33 mouse cellular contexts compared by ENCODE assay signal in genomic region chr4:136459210-136459609, GRCm38 (mm10). TPM values are rescaled to one million over a fixed set of nuclear protein-coding genes. Genes with fewer than 3 reads are reported as not detected.
DNase-seq lines count a peak whose midpoint lies in the region; ATAC-seq and TF ChIP-seq lines count a peak whose summit lies in the region.
"Had no signal": no experiment of that assay in that cellular context is flagged by ENCODE, and none has a peak within 500 bp of the region (broad histone marks: within the 10 kb centered on the region; RNA-seq: fewer than 3 reads in every experiment).

No protein-coding gene starts in this region.

- H3K9me3 ChIP-seq in heart, embryonic 11.5 days (replicated peaks; ENCODE audit: control insufficient read depth, low read length): no peaks in the 10 kb centered on the region
- H3K9me3 ChIP-seq in liver, embryonic 12.5 days (replicated peaks): no peaks in the 10 kb centered on the region
- H3K9me3 ChIP-seq in E14TG2a.4 (ENCODE audit: low read length): no peaks in the 10 kb centered on the region
- no peaks in the 10 kb centered on the region for H3K9me3 ChIP-seq in forebrain, embryonic 13.5 days (replicated peaks)
- H3K9me3 ChIP-seq: embryonic facial prominence, embryonic 10.5 days; embryonic facial prominence, embryonic 13.5 days; forebrain, embryonic 12.5 days; heart, embryonic 12.5 days; heart, embryonic 15.5 days; hindbrain, embryonic 10.5 days; hindbrain, embryonic 13.5 days; intestine, embryonic 15.5 days had no signal

- TF ChIP-seq POLR2A in liver, adult 2 months (IDR thresholded peaks at IDR 0.05; ENCODE audit: extremely low read depth, insufficient read depth, low read length): no peak

- 81% methylated on average over 12 of the region's 12 CpGs for WGBS in heart, embryonic 11.5 days (ENCODE audit: insufficient replicate concordance)
- WGBS in liver, adult 2 months: 73% methylated on average over 12 of the region's 12 CpGs
- 73% methylated on average over 12 of the region's 12 CpGs for WGBS in liver, embryonic 12.5 days (ENCODE audit: insufficient replicate concordance)
- WGBS in forebrain, embryonic 13.5 days: 68% methylated on average over 12 of the region's 12 CpGs

- no peak overlapping the region for H3K4me3 ChIP-seq in heart, embryonic 11.5 days (ENCODE audit: low read depth, low read length)
- no peak overlapping the region for H3K4me3 ChIP-seq in liver, adult 2 months (ENCODE audit: insufficient read depth, low read depth, low read length)
- no peak overlapping the region for H3K4me3 ChIP-seq in liver, embryonic 12.5 days
- peak overlapping the region; percentile 52 for H3K4me3 ChIP-seq in E14TG2a.4 (replicated peaks; ENCODE audit: low read length)
- no peak overlapping the region for H3K4me3 ChIP-seq in forebrain, embryonic 13.5 days
- H3K4me3 ChIP-seq: embryonic facial prominence, embryonic 10.5 days; embryonic facial prominence, embryonic 13.5 days; erythroblast, embryonic 14.5 days; forebrain, embryonic 12.5 days; heart, embryonic 12.5 days; heart, embryonic 15.5 days; hindbrain, embryonic 10.5 days; hindbrain, embryonic 13.5 days; intestine, embryonic 15.5 days had no signal

- H3K4me2 ChIP-seq in heart, embryonic 11.5 days: no peak overlapping the region
- no peak overlapping the region for H3K4me2 ChIP-seq in liver, embryonic 12.5 days
- no peak overlapping the region for H3K4me2 ChIP-seq in forebrain, embryonic 13.5 days
- H3K4me2 ChIP-seq: embryonic facial prominence, embryonic 13.5 days; forebrain, embryonic 12.5 days; heart, embryonic 12.5 days; heart, embryonic 15.5 days; hindbrain, embryonic 13.5 days; intestine, embryonic 15.5 days had no signal

- TF ChIP-seq CTCF in liver, adult 2 months (IDR thresholded peaks at IDR 0.05; ENCODE audit: low read depth, low read length): no peak
- no peak for TF ChIP-seq CTCF in E14TG2a.4 (conservative IDR thresholded peaks at IDR 0.05; ENCODE audit: low read length)

- H3K27me3 ChIP-seq in heart, embryonic 11.5 days (ENCODE audit: control insufficient read depth, insufficient read depth, low read length): peaks cover 5% of the 10 kb centered on the region; the same call in 1 of the 2 replicates
- H3K27me3 ChIP-seq in liver, adult 2 months (ENCODE audit: control insufficient read depth, insufficient read depth, low read length): no peaks in the 10 kb centered on the region
- peaks cover 49% of the 10 kb centered on the region for H3K27me3 ChIP-seq in liver, embryonic 12.5 days (replicated peaks)
- H3K27me3 ChIP-seq in E14TG2a.4 (ENCODE audit: insufficient read depth, low read length): no peaks in the 10 kb centered on the region
- peaks cover 31% of the 10 kb centered on the region for H3K27me3 ChIP-seq in forebrain, embryonic 13.5 days
- H3K27me3 ChIP-seq: CH12.LX; heart, embryonic 12.5 days; heart, embryonic 15.5 days; intestine, embryonic 15.5 days had no signal

- peak; percentile 85 for DNase-seq in heart, adult 11 months
- no peak for DNase-seq in liver, adult 2 months (ENCODE audit: extremely low read depth, low read depth, low spot score)
- peak; percentile 64 for DNase-seq in R1 (ENCODE audit: low read depth, low spot score)
- DNase-seq in thymus, postnatal 4 days: no peak
- DNase-seq: adrenal gland, adult 2 months; adrenal gland, postnatal 14 days; B cell, adult 2 months; cerebellum, adult 11-12 months; cerebellum, adult 8-10 months; cerebellum, postnatal 10 days; cerebellum, postnatal 36 days; embryo, embryonic 11 days; gastrocnemius, postnatal 25 days; kidney, adult 11 months had no signal

- no peak for ATAC-seq in heart, embryonic 11.5 days (replicated peaks; ENCODE audit: insufficient number of reproducible peaks, low FRiP score, low TSS enrichment)
- no peak for ATAC-seq in liver, embryonic 12.5 days
- ATAC-seq in forebrain, embryonic 13.5 days: no peak
- ATAC-seq: forebrain, embryonic 16.5 days; hindbrain, embryonic 16.5 days; intestine, embryonic 15.5 days had no signal

- no peak overlapping the region for H3K9ac ChIP-seq in heart, embryonic 11.5 days (ENCODE audit: low read depth, low read length)
- no peak overlapping the region for H3K9ac ChIP-seq in liver, adult 2 months (ENCODE audit: low read depth, low read length)
- H3K9ac ChIP-seq in liver, embryonic 12.5 days: no peak overlapping the region
- no peak overlapping the region for H3K9ac ChIP-seq in forebrain, embryonic 13.5 days
- H3K9ac ChIP-seq: embryonic facial prominence, embryonic 13.5 days; forebrain, embryonic 12.5 days; heart, embryonic 12.5 days; heart, embryonic 15.5 days; hindbrain, embryonic 13.5 days; intestine, embryonic 15.5 days had no signal

- peaks cover 13% of the 10 kb centered on the region for H3K4me1 ChIP-seq in heart, embryonic 11.5 days (ENCODE audit: control insufficient read depth, insufficient read depth, low read length)
- H3K4me1 ChIP-seq in liver, adult 2 months (ENCODE audit: control insufficient read depth, insufficient read depth, low read length): peaks cover 3% of the 10 kb centered on the region; the same call in 1 of the 2 replicates
- H3K4me1 ChIP-seq in liver, embryonic 12.5 days: peaks cover 24% of the 10 kb centered on the region
- H3K4me1 ChIP-seq in E14TG2a.4 (replicated peaks; ENCODE audit: low read depth, low read length): peaks cover 80% of the 10 kb centered on the region
- H3K4me1 ChIP-seq in forebrain, embryonic 13.5 days: peaks cover 26% of the 10 kb centered on the region

- H3K79me2 ChIP-seq in liver, adult 2 months (ENCODE audit: control insufficient read depth, insufficient read depth, low read length): no peaks in the 10 kb centered on the region

- no peaks in the 10 kb centered on the region for H3K36me3 ChIP-seq in heart, embryonic 11.5 days (ENCODE audit: control insufficient read depth, insufficient read depth, low read length)
- no peaks in the 10 kb centered on the region for H3K36me3 ChIP-seq in liver, adult 2 months (ENCODE audit: control insufficient read depth, insufficient read depth, low read length)
- no peaks in the 10 kb centered on the region for H3K36me3 ChIP-seq in liver, embryonic 12.5 days
- no peaks in the 10 kb centered on the region for H3K36me3 ChIP-seq in E14TG2a.4 (ENCODE audit: insufficient read depth, low read length)
- no peaks in the 10 kb centered on the region for H3K36me3 ChIP-seq in forebrain, embryonic 13.5 days (ENCODE audit: poor library complexity, severe bottlenecking)
- H3K36me3 ChIP-seq: embryonic facial prominence, embryonic 10.5 days; embryonic facial prominence, embryonic 13.5 days; forebrain, embryonic 12.5 days; heart, embryonic 12.5 days; heart, embryonic 15.5 days; hindbrain, embryonic 10.5 days; hindbrain, embryonic 13.5 days; intestine, embryonic 15.5 days had no signal

- H3K27ac ChIP-seq in heart, embryonic 11.5 days (ENCODE audit: low read depth, low read length): no peak overlapping the region
- 0 out of 2 replicates have a peak overlapping the region, but pooled peaks have one; percentile 19 for H3K27ac ChIP-seq in liver, adult 2 months (replicated peaks; ENCODE audit: insufficient read depth, low read depth, low read length)
- H3K27ac ChIP-seq in liver, embryonic 12.5 days: no peak overlapping the region
- no peak overlapping the region for H3K27ac ChIP-seq in forebrain, embryonic 13.5 days
- H3K27ac ChIP-seq: embryonic facial prominence, embryonic 10.5 days; embryonic facial prominence, embryonic 13.5 days; forebrain, embryonic 12.5 days; heart, embryonic 15.5 days; hindbrain, embryonic 10.5 days; hindbrain, embryonic 13.5 days; intestine, embryonic 15.5 days had no signal

RNA-seq across cellular contexts. Expression of gene 6030445D17Rik, which starts 2.8 kb away (rescaled TPM):
- 0.25 and 0.29 TPM in 2 replicates for polyA plus RNA-seq in heart, embryonic 11.5 days (2014; fragmentation: Nextera tagmentation; extraction: Ambion mirVana)
- total RNA-seq in liver, adult 2 months (2014; rRNA removed): 0.07 and 0.18 TPM in 2 replicates
- polyA plus RNA-seq in liver, adult 2 months (2012; rRNA removed): 0.11 and 0.15 TPM in 2 replicates
- polyA plus RNA-seq in liver, embryonic 12.5 days (2016; fragmentation: Nextera tagmentation; extraction: Ambion mirVana): 0.10 TPM in 1 of 2 replicates, not detected in the other
- 0.13 TPM in 1 of 2 replicates, not detected in the other for polyA plus RNA-seq in forebrain, embryonic 13.5 days (2015; fragmentation: Nextera tagmentation; extraction: Ambion mirVana)
- total RNA-seq: adrenal gland, adult 2 months; CH12.LX had no signal
- polyA plus RNA-seq: erythroblast, embryonic 14.5 days; forebrain, embryonic 12.5 days had no signal

RNA-seq across cellular contexts. Expression of gene Luzp1, which starts 10.4 kb away (rescaled TPM):
- 85.8 and 108 TPM in 2 replicates for polyA plus RNA-seq in heart, embryonic 11.5 days (2014; fragmentation: Nextera tagmentation; extraction: Ambion mirVana)
- total RNA-seq in liver, adult 2 months (2014; rRNA removed): 6.8 and 8.1 TPM in 2 replicates
- polyA plus RNA-seq in liver, adult 2 months (2012; rRNA removed): 2.5 and 3.3 TPM in 2 replicates
- polyA plus RNA-seq in liver, embryonic 12.5 days (2016; fragmentation: Nextera tagmentation; extraction: Ambion mirVana): 25.6 and 25.7 TPM in 2 replicates
- polyA plus RNA-seq in forebrain, embryonic 13.5 days (2015; fragmentation: Nextera tagmentation; extraction: Ambion mirVana): 91.1 and 99.1 TPM in 2 replicates

RNA-seq across cellular contexts. Expression of gene Htr1d, which starts 35.9 kb away (rescaled TPM):
- 0.39 TPM in 1 of 2 replicates, not detected in the other for polyA plus RNA-seq in heart, embryonic 11.5 days (2014; fragmentation: Nextera tagmentation; extraction: Ambion mirVana)
- total RNA-seq in liver, adult 2 months (2014; rRNA removed): not detected in 2 replicates
- 0.82 TPM in 1 of 2 replicates, not detected in the other for polyA plus RNA-seq in liver, adult 2 months (2012; rRNA removed)
- not detected in 2 replicates for polyA plus RNA-seq in liver, embryonic 12.5 days (2016; fragmentation: Nextera tagmentation; extraction: Ambion mirVana)
- polyA plus RNA-seq in forebrain, embryonic 13.5 days (2015; fragmentation: Nextera tagmentation; extraction: Ambion mirVana): 0.37 and 0.38 TPM in 2 replicates
- total RNA-seq: adrenal gland, adult 2 months; adrenal gland, postnatal 14 days; CH12.LX; gastrocnemius, adult 8-10 months; gastrocnemius, postnatal 25 days; heart, adult 8-10 months; heart, postnatal 36 days had no signal
- polyA plus RNA-seq: adrenal gland, adult 2 months; erythroblast, embryonic 14.5 days had no signal

Comparison
In these comparisons a context has a peak if more than half of its experiments do, and no peak if none do; other contexts are left out.
1. DNase-seq: peak in heart, adult 11 months (single experiment) and R1 (single experiment); none in liver, adult 2 months (single experiment) and thymus, postnatal 4 days (single experiment).